Mouse (Mus musculus): ENCODE measurements at regions not wholly inside any gene's neighbourhood (a gene's known extent, or its start where the extent isn't known, plus 50 kb on each side); places are given as distances from the start of the nearest gene placed in this dataset.
A peak's percentile ranks its signal among the peaks of the same experiment; 100 is the strongest.

DNA sequence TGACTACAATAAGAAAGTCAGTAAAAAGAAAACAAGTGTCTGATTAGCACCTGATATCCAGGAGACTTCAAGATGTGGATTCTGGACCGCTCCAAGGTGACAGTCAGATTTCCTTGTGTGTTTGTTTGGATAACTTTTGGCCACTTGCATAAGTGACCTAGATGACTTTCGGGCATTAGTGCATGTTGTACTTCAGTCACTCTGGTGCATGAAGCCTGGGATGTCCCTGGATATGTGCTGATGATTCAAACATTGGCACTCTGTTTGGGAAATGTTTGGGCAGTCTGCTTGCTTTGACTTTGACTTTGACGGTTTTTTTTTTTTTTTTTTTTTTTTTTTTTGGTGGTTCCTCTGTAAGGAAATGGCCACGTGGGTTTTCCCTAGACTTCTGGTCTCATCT lies 121.8 kb downstream of the Dusp6 start:
- Histone ChIP-seq H3K36me3 (ENCODE audit: insufficient read depth) (no peaks in the 10 kb centered on the region), H3K4me1 (ENCODE audit: insufficient read depth) (no peaks in the 10 kb centered on the region), H3K27ac (ENCODE audit: low read depth) (no peak overlapping the region), H3K9me3 (ENCODE audit: low read depth, low read length) (no peaks in the 10 kb centered on the region), H3K27me3 (ENCODE audit: insufficient read depth, low read length) (no peaks in the 10 kb centered on the region), H3K9ac (no peak overlapping the region), H3K4me2 (no peak overlapping the region), H3K4me3 (ENCODE audit: low read depth, low read length) (no peak overlapping the region)
- DNase-seq = no peak
- 66% methylated on average over 3 of the region's 4 CpGs for WGBS
- no peak for ATAC-seq (ENCODE audit: insufficient read depth)
- no peak for TF ChIP-seq CTCF (IDR thresholded peaks at IDR 0.05; ENCODE audit: low read depth)

DNA sequence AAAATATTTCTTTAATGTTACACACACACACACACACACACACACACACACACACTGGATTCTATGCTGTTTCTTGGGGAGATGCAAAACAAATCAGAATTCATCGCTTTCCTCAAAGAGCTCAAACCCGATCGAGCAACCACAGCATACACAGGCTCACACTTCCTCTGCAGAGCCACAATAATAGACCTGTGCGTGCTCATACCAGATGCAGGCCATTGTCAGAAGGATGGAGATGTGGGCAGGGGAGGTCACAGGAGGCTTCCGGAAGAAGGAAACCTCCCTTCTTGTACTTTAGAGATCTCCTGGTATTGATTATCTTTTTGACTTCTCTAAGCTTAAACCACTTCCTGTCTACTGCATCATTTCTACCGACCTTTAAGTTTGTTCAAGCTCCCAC lies 122.8 kb downstream of the Dusp6 start:
- H3K9ac ChIP-seq = no peak overlapping the region
- no peaks in the 10 kb centered on the region for H3K27me3 ChIP-seq (ENCODE audit: insufficient read depth, low read length)
- H3K9me3 ChIP-seq (ENCODE audit: low read depth, low read length) = no peaks in the 10 kb centered on the region
- no peak overlapping the region for H3K4me3 ChIP-seq (ENCODE audit: low read depth, low read length)
- no peak for TF ChIP-seq CTCF (IDR thresholded peaks at IDR 0.05; ENCODE audit: low read depth)
- no peak overlapping the region for H3K27ac ChIP-seq (ENCODE audit: low read depth)
- DNase-seq (no peak), ATAC-seq (ENCODE audit: insufficient read depth) (no peak)
- no peak overlapping the region for H3K4me2 ChIP-seq
- H3K36me3 ChIP-seq (ENCODE audit: insufficient read depth) = no peaks in the 10 kb centered on the region
- 75% methylated on average over 6 of the region's 6 CpGs for WGBS
- no peaks in the 10 kb centered on the region for H3K4me1 ChIP-seq (ENCODE audit: insufficient read depth)

DNA sequence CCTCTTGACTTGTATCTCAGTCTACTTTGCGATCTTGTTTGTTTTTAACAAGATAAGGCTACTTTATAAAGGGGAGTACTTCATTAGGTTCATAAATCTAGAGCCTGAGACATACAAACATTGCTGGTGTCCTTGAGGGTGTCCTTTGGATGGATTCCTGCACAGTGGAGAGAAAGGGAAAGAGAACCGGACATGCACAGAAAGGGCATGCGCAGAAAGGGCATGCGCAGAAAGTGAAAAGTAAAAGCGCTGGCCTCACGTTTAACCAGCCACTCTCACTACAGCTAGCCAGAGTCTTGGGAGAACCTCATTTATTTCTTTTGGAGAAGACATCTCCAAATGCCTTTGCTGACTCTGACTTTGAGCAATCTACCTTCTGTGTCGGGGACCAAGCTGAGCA lies 125.5 kb downstream of the Dusp6 start:
- Histone ChIP-seq H3K27ac (ENCODE audit: low read depth) (no peak overlapping the region), H3K9ac (no peak overlapping the region), H3K4me2 (no peak overlapping the region), H3K4me3 (ENCODE audit: low read depth, low read length) (no peak overlapping the region), H3K27me3 (ENCODE audit: insufficient read depth, low read length) (no peaks in the 10 kb centered on the region), H3K4me1 (ENCODE audit: insufficient read depth) (no peaks in the 10 kb centered on the region), H3K36me3 (ENCODE audit: insufficient read depth) (no peaks in the 10 kb centered on the region), H3K9me3 (ENCODE audit: low read depth, low read length) (no peaks in the 10 kb centered on the region)
- TF ChIP-seq CTCF (IDR thresholded peaks at IDR 0.05; ENCODE audit: low read depth) = no peak
- WGBS = 77% methylated on average over 7 of the region's 7 CpGs
- ATAC-seq (ENCODE audit: insufficient read depth) (no peak), DNase-seq (no peak)

GRCm38 (mm10) chr10:99388986-99389385 lies 126.0 kb downstream of the Dusp6 start:
- Histone ChIP-seq H3K9ac (no peak overlapping the region), H3K4me2 (no peak overlapping the region), H3K4me3 (ENCODE audit: low read depth, low read length) (no peak overlapping the region), H3K4me1 (ENCODE audit: insufficient read depth) (no peaks in the 10 kb centered on the region), H3K27ac (ENCODE audit: low read depth) (no peak overlapping the region), H3K36me3 (ENCODE audit: insufficient read depth) (no peaks in the 10 kb centered on the region), H3K9me3 (ENCODE audit: low read depth, low read length) (no peaks in the 10 kb centered on the region), H3K27me3 (ENCODE audit: insufficient read depth, low read length) (no peaks in the 10 kb centered on the region)
- WGBS = 93% methylated on average over 8 of the region's 8 CpGs
- no peak for ATAC-seq (ENCODE audit: insufficient read depth)
- no peak for DNase-seq
- TF ChIP-seq CTCF (IDR thresholded peaks at IDR 0.05; ENCODE audit: low read depth) = no peak

DNA sequence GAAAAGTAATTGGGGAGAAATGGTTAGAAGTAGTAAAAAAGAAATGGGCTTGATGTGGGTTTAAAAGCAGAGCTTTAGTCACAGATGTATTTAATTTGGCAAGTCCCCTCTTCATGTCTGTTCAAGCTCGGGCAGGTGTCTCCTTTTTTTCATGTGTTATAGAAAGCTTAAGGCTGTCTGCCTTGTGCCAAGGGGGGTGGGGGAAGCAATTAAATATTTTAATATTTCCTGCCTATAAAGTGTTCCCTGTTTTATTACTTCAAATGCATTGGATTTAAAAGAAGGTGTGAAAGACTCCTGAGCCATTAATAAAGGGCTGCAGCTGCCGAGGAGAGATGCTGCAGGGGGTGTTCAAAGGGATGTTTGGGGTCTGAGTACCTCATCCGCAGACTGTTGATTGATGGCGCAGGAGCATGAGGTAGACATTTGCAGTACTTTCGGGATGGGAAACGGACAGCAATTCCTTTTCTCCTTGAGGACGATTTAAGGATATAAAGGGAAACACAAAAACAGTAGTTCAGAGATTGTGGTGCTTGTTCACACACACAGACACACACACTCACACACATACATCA lies 127.7 kb downstream of the Dusp6 start:
- DNase-seq (no peak), ATAC-seq (ENCODE audit: insufficient read depth) (no peak)
- H3K27me3 ChIP-seq (ENCODE audit: insufficient read depth, low read length) = no peaks in the 10 kb centered on the region
- no peaks in the 10 kb centered on the region for H3K9me3 ChIP-seq (ENCODE audit: low read depth, low read length)
- H3K27ac ChIP-seq (ENCODE audit: low read depth) = no peak overlapping the region
- no peaks in the 10 kb centered on the region for H3K36me3 ChIP-seq (ENCODE audit: insufficient read depth)
- H3K4me2 ChIP-seq = no peak overlapping the region
- no peak overlapping the region for H3K4me3 ChIP-seq (ENCODE audit: low read depth, low read length)
- 59% methylated on average over 7 of the region's 7 CpGs for WGBS
- no peak overlapping the region for H3K9ac ChIP-seq
- no peaks in the 10 kb centered on the region for H3K4me1 ChIP-seq (ENCODE audit: insufficient read depth)
- TF ChIP-seq CTCF (IDR thresholded peaks at IDR 0.05; ENCODE audit: low read depth) = no peak

- H3K9me3 ChIP-seq (ENCODE audit: low read depth, low read length) = no peaks in the 10 kb centered on the region
- DNase-seq = no peak
- no peaks in the 10 kb centered on the region for H3K36me3 ChIP-seq (ENCODE audit: insufficient read depth)
- no peak overlapping the region for H3K9ac ChIP-seq
- H3K27ac ChIP-seq (ENCODE audit: low read depth) = no peak overlapping the region
- ATAC-seq (ENCODE audit: insufficient read depth) = no peak
- H3K27me3 ChIP-seq (ENCODE audit: insufficient read depth, low read length) = no peaks in the 10 kb centered on the region
- no peak for TF ChIP-seq CTCF (IDR thresholded peaks at IDR 0.05; ENCODE audit: low read depth)
- no peak overlapping the region for H3K4me3 ChIP-seq (ENCODE audit: low read depth, low read length)
- WGBS = 69% methylated on average over 6 of the region's 6 CpGs
- H3K4me1 ChIP-seq (ENCODE audit: insufficient read depth) = no peaks in the 10 kb centered on the region
- no peak overlapping the region for H3K4me2 ChIP-seq
Measured at GRCm38 (mm10) chr10:99391725-99392124, 128.7 kb downstream of the Dusp6 start.

DNA sequence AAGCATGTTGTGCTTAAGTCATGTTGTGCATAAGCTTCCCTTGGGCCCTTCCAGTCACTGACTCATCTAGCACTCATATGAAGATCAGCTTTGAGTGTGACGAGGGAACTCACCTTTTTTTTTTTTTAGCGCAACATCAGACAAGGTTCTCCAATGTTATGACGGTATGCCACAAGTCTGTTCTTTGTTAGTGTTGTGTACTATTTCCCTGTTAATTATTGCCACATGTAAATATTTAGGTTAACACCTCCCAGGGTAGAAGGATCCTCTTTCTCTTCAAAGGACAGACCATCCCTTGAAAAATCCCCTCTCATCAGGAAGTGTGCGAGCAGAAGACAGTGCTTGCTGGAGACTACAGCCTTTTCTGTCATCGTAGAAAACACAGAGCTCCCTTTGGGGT lies 129.9 kb downstream of the Dusp6 start:
- Histone ChIP-seq H3K4me1 (ENCODE audit: insufficient read depth) (no peaks in the 10 kb centered on the region), H3K4me3 (ENCODE audit: low read depth, low read length) (no peak overlapping the region), H3K9ac (no peak overlapping the region), H3K4me2 (no peak overlapping the region), H3K9me3 (ENCODE audit: low read depth, low read length) (no peaks in the 10 kb centered on the region), H3K27ac (ENCODE audit: low read depth) (no peak overlapping the region), H3K27me3 (ENCODE audit: insufficient read depth, low read length) (no peaks in the 10 kb centered on the region), H3K36me3 (ENCODE audit: insufficient read depth) (no peaks in the 10 kb centered on the region)
- 65% methylated on average over 5 of the region's 5 CpGs for WGBS
- no peak for TF ChIP-seq CTCF (IDR thresholded peaks at IDR 0.05; ENCODE audit: low read depth)
- DNase-seq (no peak), ATAC-seq (ENCODE audit: insufficient read depth) (no peak)

DNA sequence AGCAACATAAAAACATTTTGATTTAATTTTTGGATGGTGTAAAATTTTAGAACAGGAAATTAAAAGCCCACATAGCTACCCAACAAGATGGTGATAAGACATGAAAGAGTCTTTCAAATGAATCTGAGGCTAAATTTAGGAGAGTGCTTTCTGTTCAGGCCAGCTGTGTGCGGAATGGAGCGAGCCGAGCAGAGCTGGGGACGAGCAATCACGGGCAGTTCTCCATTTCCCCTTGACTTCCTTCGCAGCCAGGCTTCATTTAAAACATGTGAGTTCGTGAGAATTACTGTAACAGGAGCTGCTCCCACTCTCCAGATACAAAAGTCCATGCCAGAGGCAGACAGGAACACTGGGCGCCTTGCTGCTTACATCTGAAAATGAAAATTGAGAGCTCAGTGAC lies 130.5 kb downstream of the Dusp6 start:
- no peak for ATAC-seq (ENCODE audit: insufficient read depth)
- H3K9me3 ChIP-seq (ENCODE audit: low read depth, low read length) = no peaks in the 10 kb centered on the region
- H3K4me2 ChIP-seq = 0 out of 2 replicates have a peak overlapping the region, but pooled peaks have one; percentile 12
- H3K4me3 ChIP-seq (ENCODE audit: low read depth, low read length) = no peak overlapping the region
- H3K4me1 ChIP-seq (ENCODE audit: insufficient read depth) = no peaks in the 10 kb centered on the region
- TF ChIP-seq CTCF (IDR thresholded peaks at IDR 0.05; ENCODE audit: low read depth) = no peak
- H3K36me3 ChIP-seq (ENCODE audit: insufficient read depth) = no peaks in the 10 kb centered on the region
- H3K27ac ChIP-seq (ENCODE audit: low read depth) = no peak overlapping the region
- peak; percentile 44 for DNase-seq
- H3K9ac ChIP-seq = no peak overlapping the region
- 47% methylated on average over 8 of the region's 8 CpGs for WGBS
- H3K27me3 ChIP-seq (ENCODE audit: insufficient read depth, low read length) = no peaks in the 10 kb centered on the region

Data from lung, embryonic 14.5 days (tissue).